Mouse (Mus musculus): ENCODE results near the gene 4930412O13Rik. TPM values are rescaled to one million over a fixed set of nuclear protein-coding genes. Genes with fewer than 3 reads are reported as not detected.

The 4930412O13Rik gene
- polyA plus RNA-seq, 1 experiment from 2014 or later, result 3.7 TPM

DNA sequence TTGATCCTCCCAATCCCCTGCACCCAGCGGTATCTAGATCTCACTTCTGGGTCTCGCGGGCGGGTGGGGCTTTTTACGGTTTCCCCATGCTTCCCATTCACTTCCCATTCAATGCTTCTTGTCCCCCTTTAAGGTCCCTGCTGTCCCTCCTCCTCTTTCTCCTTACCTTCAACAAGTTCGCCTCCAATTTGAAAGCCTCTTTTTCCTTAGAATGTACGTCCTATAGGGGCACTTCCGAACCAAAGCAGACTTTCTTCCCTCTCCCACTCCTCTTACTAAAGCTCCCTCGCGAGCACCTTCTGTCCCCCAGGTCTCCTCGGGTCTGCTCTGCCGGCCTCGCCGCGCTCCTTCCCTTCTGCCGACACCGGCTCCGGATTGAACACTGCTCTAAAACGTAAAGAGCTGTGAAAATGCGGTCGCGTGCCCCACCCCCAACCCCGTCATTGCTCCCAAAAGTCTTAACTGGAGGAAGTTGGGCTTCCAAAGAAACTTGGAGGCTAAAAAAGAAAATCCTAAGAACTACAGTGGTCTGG lies 8.7 kb downstream of the 4930412O13Rik start, which contains the start of gene Gata3:
Gene Gata3, minus strand, starts transcription at position 384 of the 533 bp plus-strand sequence.
- H3K9ac ChIP-seq (ENCODE audit: low read depth, low read length), result peak within 1 kb of the TSS; percentile 35; the same call in 1 of the 2 replicates

DNA sequence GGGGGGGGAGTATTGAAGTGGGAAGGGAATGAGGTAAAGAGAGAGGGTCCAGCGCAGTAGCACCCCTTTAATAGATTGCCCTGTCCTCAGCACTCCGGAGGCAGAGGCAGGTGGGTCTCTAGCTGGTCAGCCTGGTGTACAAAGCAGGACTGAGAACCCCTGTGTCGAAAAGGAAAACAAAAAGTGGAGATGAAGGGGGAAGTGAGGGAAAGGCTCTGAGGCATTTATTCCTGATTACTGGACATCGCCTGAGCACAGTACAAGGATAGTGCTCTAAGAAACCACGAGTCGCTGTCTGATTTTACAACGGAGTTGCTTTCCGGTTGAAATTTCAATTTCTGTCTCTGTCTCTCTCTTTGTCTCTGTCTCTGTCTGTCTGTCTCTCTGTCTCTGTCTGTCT lies 9.2 kb downstream of the 4930412O13Rik start:
- H3K4me1 ChIP-seq (ENCODE audit: control insufficient read depth, insufficient read depth, low read length), result peaks cover 5% of the 10 kb centered on the region; the same call in 1 of the 2 replicates
- peak overlapping the region; percentile 21; the same call in 1 of the 2 replicates for H3K4me2 ChIP-seq (replicated peaks; ENCODE audit: low read depth, low read length)
- H3K9ac ChIP-seq (ENCODE audit: low read depth, low read length), result no peak overlapping the region
- H3K27ac ChIP-seq (ENCODE audit: low read depth, low read length), result no peak overlapping the region
- H3K36me3 ChIP-seq (ENCODE audit: control insufficient read depth, insufficient read depth, low read length), result no peaks in the 10 kb centered on the region
- 4% methylated on average over 8 of the region's 8 CpGs for WGBS
- no peak for ATAC-seq (ENCODE audit: low FRiP score, low TSS enrichment)
- H3K4me3 ChIP-seq (ENCODE audit: low read length), result peak overlapping the region; percentile 42
- H3K9me3 ChIP-seq (ENCODE audit: control insufficient read depth, low read length), result no peaks in the 10 kb centered on the region
- peaks cover 84% of the 10 kb centered on the region for H3K27me3 ChIP-seq (ENCODE audit: control insufficient read depth, insufficient read depth, low read length)

More for the DNA sequence above, 8.7 kb downstream of the 4930412O13Rik start, which contains the start of gene Gata3:
- no peak for ATAC-seq (ENCODE audit: low FRiP score, low TSS enrichment)
- WGBS, result under 1% methylated on average over 23 of the region's 23 CpGs
- Histone ChIP-seq H3K36me3 (ENCODE audit: control insufficient read depth, insufficient read depth, low read length) (no peaks in the 10 kb centered on the region), H3K9me3 (ENCODE audit: control insufficient read depth, low read length) (no peaks in the 10 kb centered on the region), H3K4me1 (ENCODE audit: control insufficient read depth, insufficient read depth, low read length) (peaks cover 5% of the 10 kb centered on the region; the same call in 1 of the 2 replicates), H3K4me3 (ENCODE audit: low read length) (peak within 1 kb of the TSS; percentile 42), H3K27me3 (ENCODE audit: control insufficient read depth, insufficient read depth, low read length) (peaks cover 84% of the 10 kb centered on the region), H3K4me2 (replicated peaks; ENCODE audit: low read depth, low read length) (peak within 1 kb of the TSS; percentile 21), H3K27ac (ENCODE audit: low read depth, low read length) (peak within 1 kb of the TSS; percentile 10; the same call in 1 of the 2 replicates)

DNA sequence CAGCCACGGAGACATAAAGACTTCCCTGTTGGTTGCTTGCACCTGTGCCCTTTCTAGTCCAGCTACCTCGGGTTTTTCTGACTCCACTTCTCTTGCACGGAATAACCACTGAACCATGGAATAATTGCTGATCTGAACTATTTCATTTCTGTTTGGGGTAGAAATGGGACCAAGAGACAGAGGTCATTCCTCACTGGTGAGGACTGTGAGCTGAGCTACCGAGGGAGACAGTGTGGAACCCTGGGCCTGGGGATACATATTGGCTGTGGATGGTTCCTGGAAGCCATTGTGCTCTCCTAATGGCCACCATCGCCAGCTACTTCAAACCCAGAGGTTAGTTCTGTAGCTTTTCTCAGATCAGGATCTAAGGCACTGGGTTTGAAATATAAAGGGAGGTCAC lies 9.9 kb downstream of the 4930412O13Rik start:
- Histone ChIP-seq H3K27me3 (ENCODE audit: control insufficient read depth, insufficient read depth, low read length) (peaks cover 84% of the 10 kb centered on the region), H3K36me3 (ENCODE audit: control insufficient read depth, insufficient read depth, low read length) (no peaks in the 10 kb centered on the region), H3K4me1 (ENCODE audit: control insufficient read depth, insufficient read depth, low read length) (peaks cover 5% of the 10 kb centered on the region; the same call in 1 of the 2 replicates), H3K4me3 (ENCODE audit: low read length) (no peak overlapping the region), H3K9ac (ENCODE audit: low read depth, low read length) (no peak overlapping the region), H3K4me2 (replicated peaks; ENCODE audit: low read depth, low read length) (no peak overlapping the region), H3K27ac (ENCODE audit: low read depth, low read length) (no peak overlapping the region), H3K9me3 (ENCODE audit: control insufficient read depth, low read length) (no peaks in the 10 kb centered on the region)
- ATAC-seq (ENCODE audit: low FRiP score, low TSS enrichment), result no peak
- WGBS, result 2% methylated on average over 5 of the region's 5 CpGs

DNA sequence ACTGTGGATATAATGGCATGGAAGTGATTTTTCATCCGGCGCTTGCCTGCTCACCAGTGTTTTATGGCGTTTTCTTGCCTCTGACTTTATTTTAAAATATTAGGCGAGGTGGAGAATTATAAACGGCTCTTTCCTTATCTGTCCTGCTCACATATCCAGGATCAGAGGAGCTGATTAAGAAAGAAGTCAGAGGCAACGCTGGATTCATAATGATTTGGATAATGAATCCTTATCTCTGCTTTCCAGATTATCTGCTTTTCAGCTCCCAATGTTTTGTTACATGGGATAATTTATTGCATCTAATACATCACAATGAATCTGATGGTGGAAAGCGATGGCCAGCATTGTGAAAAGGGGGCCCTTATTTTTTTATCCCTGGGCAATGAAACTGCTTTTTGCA lies 11.5 kb downstream of the 4930412O13Rik start:
- H3K27ac ChIP-seq (ENCODE audit: low read depth, low read length), result no peak overlapping the region
- no peak overlapping the region for H3K4me3 ChIP-seq (ENCODE audit: low read length)
- no peak overlapping the region for H3K9ac ChIP-seq (ENCODE audit: low read depth, low read length)
- peaks cover 13% of the 10 kb centered on the region; the same call in 1 of the 2 replicates for H3K4me1 ChIP-seq (ENCODE audit: control insufficient read depth, insufficient read depth, low read length)
- peaks cover 84% of the 10 kb centered on the region for H3K27me3 ChIP-seq (ENCODE audit: control insufficient read depth, insufficient read depth, low read length)
- ATAC-seq (ENCODE audit: low FRiP score, low TSS enrichment), result no peak
- no peaks in the 10 kb centered on the region for H3K9me3 ChIP-seq (ENCODE audit: control insufficient read depth, low read length)
- 2% methylated on average over 7 of the region's 7 CpGs for WGBS
- no peak overlapping the region for H3K4me2 ChIP-seq (replicated peaks; ENCODE audit: low read depth, low read length)
- H3K36me3 ChIP-seq (ENCODE audit: control insufficient read depth, insufficient read depth, low read length), result no peaks in the 10 kb centered on the region

DNA sequence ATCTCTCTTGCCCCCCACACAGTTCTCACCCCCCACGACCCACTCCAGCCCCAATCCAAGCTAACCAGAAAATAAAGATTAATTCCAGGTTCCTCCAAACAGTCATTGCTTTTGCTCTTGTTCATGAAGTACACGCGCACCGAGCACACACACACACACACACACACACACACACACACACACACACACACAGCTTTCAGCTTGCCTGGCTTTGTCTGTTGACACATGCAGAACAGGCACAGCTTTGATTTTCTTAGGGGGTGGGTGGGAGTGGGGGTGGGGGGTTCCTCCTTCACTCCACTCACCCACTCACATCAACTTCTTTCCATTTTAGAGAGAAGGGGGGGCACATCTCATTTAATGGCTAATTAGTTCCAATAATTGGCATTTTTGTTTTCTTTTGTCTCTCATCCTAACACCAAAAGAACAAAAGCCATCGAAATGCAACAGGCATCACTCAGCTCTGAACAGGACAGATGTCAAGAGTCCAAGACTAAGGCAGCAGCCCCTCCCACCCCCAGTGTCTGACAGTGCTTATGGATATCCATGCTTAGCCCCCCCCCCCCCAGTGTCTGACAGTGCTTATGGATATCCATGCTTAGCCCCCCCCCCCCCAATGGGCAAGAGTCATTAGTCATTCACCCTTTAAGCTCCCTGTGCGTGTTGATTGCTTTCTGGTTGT lies 12.4 kb downstream of the 4930412O13Rik start:
- Histone ChIP-seq H3K4me3 (ENCODE audit: low read length) (no peak overlapping the region), H3K9me3 (ENCODE audit: control insufficient read depth, low read length) (no peaks in the 10 kb centered on the region), H3K36me3 (ENCODE audit: control insufficient read depth, insufficient read depth, low read length) (no peaks in the 10 kb centered on the region), H3K4me1 (ENCODE audit: control insufficient read depth, insufficient read depth, low read length) (peaks cover 13% of the 10 kb centered on the region; the same call in 1 of the 2 replicates), H3K4me2 (replicated peaks; ENCODE audit: low read depth, low read length) (no peak overlapping the region), H3K9ac (ENCODE audit: low read depth, low read length) (no peak overlapping the region), H3K27me3 (ENCODE audit: control insufficient read depth, insufficient read depth, low read length) (peaks cover 86% of the 10 kb centered on the region), H3K27ac (ENCODE audit: low read depth, low read length) (no peak overlapping the region)
- ATAC-seq (ENCODE audit: low FRiP score, low TSS enrichment), result no peak
- 8% methylated on average over 6 of the region's 6 CpGs for WGBS

DNA sequence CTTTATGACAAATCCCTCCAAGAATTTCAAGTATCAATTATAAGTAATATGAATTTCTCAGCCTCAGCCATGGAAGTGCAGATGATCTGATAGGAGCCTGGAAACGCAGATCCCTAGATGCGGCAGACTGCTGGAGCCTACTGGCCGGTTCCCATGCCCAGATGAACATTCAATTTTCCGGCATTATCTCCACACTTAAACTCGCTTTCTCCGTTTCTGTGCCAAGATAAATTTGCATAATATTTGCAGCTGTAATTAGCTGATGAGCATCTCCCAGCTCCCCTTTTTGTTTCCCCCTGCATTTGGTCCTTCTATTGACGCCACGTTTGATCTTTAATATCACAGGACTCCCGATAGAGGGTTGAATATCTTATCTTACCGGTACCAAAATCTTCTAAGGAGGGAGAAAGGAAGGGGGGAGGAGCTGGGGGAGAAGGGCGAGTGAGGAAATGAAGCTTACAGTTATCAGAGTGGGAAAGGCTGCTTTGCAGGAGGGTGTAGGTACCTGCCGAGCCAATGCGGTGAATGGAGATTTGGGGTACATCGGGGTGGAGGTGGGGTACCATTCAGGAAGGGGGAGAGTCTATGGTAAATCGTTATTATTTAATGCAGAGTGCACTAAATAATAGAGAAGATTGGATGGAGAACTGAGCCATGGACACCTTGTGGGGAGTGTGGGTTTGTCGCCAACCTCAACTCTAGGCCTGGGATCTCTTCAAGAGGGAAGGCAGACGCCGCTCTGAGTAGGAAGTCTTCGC lies 14.0 kb downstream of the 4930412O13Rik start:
- Histone ChIP-seq H3K36me3 (ENCODE audit: control insufficient read depth, insufficient read depth, low read length) (no peaks in the 10 kb centered on the region), H3K4me3 (ENCODE audit: low read length) (no peak overlapping the region), H3K9ac (ENCODE audit: low read depth, low read length) (no peak overlapping the region), H3K4me1 (ENCODE audit: control insufficient read depth, insufficient read depth, low read length) (peaks cover 8% of the 10 kb centered on the region; the same call in 1 of the 2 replicates), H3K27me3 (ENCODE audit: control insufficient read depth, insufficient read depth, low read length) (peaks cover 85% of the 10 kb centered on the region), H3K9me3 (ENCODE audit: control insufficient read depth, low read length) (no peaks in the 10 kb centered on the region), H3K27ac (ENCODE audit: low read depth, low read length) (no peak overlapping the region), H3K4me2 (replicated peaks; ENCODE audit: low read depth, low read length) (no peak overlapping the region)
- 3% methylated on average over 19 of the region's 19 CpGs for WGBS
- no peak for ATAC-seq (ENCODE audit: low FRiP score, low TSS enrichment)

DNA sequence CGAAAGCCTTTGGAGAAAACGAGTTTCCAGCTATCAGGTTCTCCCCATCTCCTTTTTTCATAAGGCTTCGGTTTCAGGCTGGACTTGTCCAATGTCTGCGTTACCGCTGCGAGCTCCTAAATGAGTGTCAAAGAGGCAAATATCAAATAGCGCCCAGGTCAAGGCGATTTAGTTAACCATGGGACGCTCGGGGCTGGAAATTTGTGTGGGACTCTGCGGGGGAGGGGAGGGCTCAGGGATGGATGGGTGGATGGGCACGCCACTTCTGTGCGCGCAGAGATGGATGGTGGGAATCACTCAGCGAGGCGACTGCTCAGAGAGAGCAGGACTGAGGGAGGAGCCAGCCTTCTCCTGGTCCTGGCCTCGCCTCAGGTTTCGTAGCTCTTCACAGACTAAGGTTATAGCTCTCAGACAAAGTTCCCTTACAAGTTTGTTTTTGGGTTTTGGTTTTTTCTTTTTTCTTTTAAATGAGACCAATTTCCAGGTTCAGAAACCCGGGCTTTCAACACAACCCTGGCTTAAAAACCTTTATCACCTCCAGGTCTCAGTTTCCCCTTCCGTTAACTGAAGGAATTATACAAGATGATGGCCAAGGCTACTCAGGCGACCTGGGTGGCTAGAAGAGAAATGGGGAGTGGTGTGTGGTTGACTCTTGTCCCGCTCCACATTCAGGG lies 15.2 kb downstream of the 4930412O13Rik start:
- peak; percentile 26; the same call in 1 of the 2 replicates for ATAC-seq (ENCODE audit: low FRiP score, low TSS enrichment)
- H3K4me3 ChIP-seq (ENCODE audit: low read length), result peak overlapping the region; percentile 25; the same call in 1 of the 2 replicates
- H3K4me1 ChIP-seq (ENCODE audit: control insufficient read depth, insufficient read depth, low read length), result peaks cover 8% of the 10 kb centered on the region; the same call in 1 of the 2 replicates
- no peaks in the 10 kb centered on the region for H3K9me3 ChIP-seq (ENCODE audit: control insufficient read depth, low read length)
- no peak overlapping the region for H3K27ac ChIP-seq (ENCODE audit: low read depth, low read length)
- H3K4me2 ChIP-seq (replicated peaks; ENCODE audit: low read depth, low read length), result peak overlapping the region; percentile 36
- 2% methylated on average over 22 of the region's 22 CpGs for WGBS
- H3K36me3 ChIP-seq (ENCODE audit: control insufficient read depth, insufficient read depth, low read length), result no peaks in the 10 kb centered on the region
- H3K27me3 ChIP-seq (ENCODE audit: control insufficient read depth, insufficient read depth, low read length), result peaks cover 77% of the 10 kb centered on the region
- H3K9ac ChIP-seq (ENCODE audit: low read depth, low read length), result no peak overlapping the region

DNA sequence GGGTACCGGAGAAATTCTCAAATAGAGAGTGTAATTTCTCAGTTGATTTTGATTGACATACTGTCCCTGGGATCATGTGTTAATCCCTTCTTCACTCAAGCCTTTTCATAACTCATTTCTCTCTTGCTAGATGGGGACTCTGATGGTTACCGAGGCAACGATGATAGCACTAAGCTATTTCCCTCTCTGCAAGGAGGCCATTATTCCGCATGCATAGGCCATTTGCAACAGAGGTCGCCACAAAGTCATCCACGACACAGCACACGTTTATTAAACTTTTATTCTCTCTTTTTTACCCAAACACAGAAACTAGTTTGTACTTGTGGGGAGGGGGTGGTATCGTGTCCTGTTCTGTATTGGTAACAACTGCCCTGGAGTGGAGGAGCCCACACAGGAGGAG lies 16.8 kb downstream of the 4930412O13Rik start:
- peaks cover 8% of the 10 kb centered on the region; the same call in 1 of the 2 replicates for H3K4me1 ChIP-seq (ENCODE audit: control insufficient read depth, insufficient read depth, low read length)

More for the DNA sequence above, 16.8 kb downstream of the 4930412O13Rik start:
- no peak overlapping the region for H3K4me3 ChIP-seq (ENCODE audit: low read length)
- no peak overlapping the region for H3K9ac ChIP-seq (ENCODE audit: low read depth, low read length)
- no peaks in the 10 kb centered on the region for H3K9me3 ChIP-seq (ENCODE audit: control insufficient read depth, low read length)
- WGBS, result 10% methylated on average over 8 of the region's 8 CpGs
- H3K36me3 ChIP-seq (ENCODE audit: control insufficient read depth, insufficient read depth, low read length), result no peaks in the 10 kb centered on the region
- peaks cover 71% of the 10 kb centered on the region for H3K27me3 ChIP-seq (ENCODE audit: control insufficient read depth, insufficient read depth, low read length)
- ATAC-seq (ENCODE audit: low FRiP score, low TSS enrichment), result no peak
- H3K27ac ChIP-seq (ENCODE audit: low read depth, low read length), result no peak overlapping the region
- no peak overlapping the region for H3K4me2 ChIP-seq (replicated peaks; ENCODE audit: low read depth, low read length)
